Mouse (Mus musculus) limb, embryonic 14.5 days (tissue): ENCODE measurements around the gene Nfkbia. TPM values are rescaled to one million over a fixed set of nuclear protein-coding genes. Genes with fewer than 3 reads are reported as not detected.

Experiments
- ATAC-seq: fragments of 200-750 bp; cut with Nextera tagmentation; 2 replicates; pipeline ENCODE4 v1.8.0; 2017; ENCODE audit warnings: low read depth, moderate number of reproducible peaks, moderate TSS enrichment; ENCODE audit not compliant: low FRiP score
- DNase-seq: peaks from one replicate; pipeline ENCODE4 v3.0.0-alpha.2; 2015; ENCODE audit warnings: low spot score
- H3K27ac ChIP-seq: fragments of 300-500 bp; sonication (generic); replicated peaks from 2 replicates; pipeline ENCODE4 v1.5.1; 2014; ENCODE audit warnings: low read depth, mild to moderate bottlenecking, low read length, moderate library complexity, mixed read lengths
- H3K27me3 ChIP-seq: fragments of 300-500 bp; sonication (generic); 2 replicates; pipeline ENCODE4 v1.6.1; 2014; ENCODE audit warnings: low read length, mixed read lengths; ENCODE audit not compliant: control insufficient read depth, insufficient read depth
- H3K36me3 ChIP-seq: fragments of 300-500 bp; sonication (generic); 2 replicates; pipeline ENCODE4 v1.6.1; 2014; ENCODE audit warnings: mild to moderate bottlenecking, low read length, moderate library complexity, mixed read lengths; ENCODE audit not compliant: control insufficient read depth, insufficient read depth
- H3K4me1 ChIP-seq: fragments of 300-500 bp; sonication (generic); 2 replicates; pipeline ENCODE4 v1.6.1; 2014; ENCODE audit warnings: antibody characterized with exemption, low read length, mixed read lengths; ENCODE audit not compliant: control insufficient read depth, insufficient read depth
- H3K4me2 ChIP-seq: fragments of 300-500 bp; sonication (generic); replicated peaks from 2 replicates; pipeline ENCODE4 v1.6.1; 2014; ENCODE audit warnings: low read depth, mild to moderate bottlenecking, low read length, moderate library complexity; ENCODE audit not compliant: severe bottlenecking
- H3K4me3 ChIP-seq: fragments of 300-500 bp; sonication (generic); replicated peaks from 2 replicates; pipeline ENCODE4 v1.5.1; 2014; ENCODE audit warnings: low read length
- H3K9ac ChIP-seq: fragments of 300-500 bp; sonication (generic); 2 replicates; pipeline ENCODE4 v1.6.1; 2014; ENCODE audit warnings: mild to moderate bottlenecking, low read depth, low read length, moderate library complexity; ENCODE audit not compliant: severe bottlenecking
- H3K9me3 ChIP-seq: fragments of 300-500 bp; sonication (generic); 2 replicates; pipeline ENCODE4 v1.6.1; 2016; ENCODE audit warnings: low read length; ENCODE audit not compliant: control insufficient read depth
- POLR2A ChIP-seq: fragments of 200-500 bp; IDR thresholded peaks from 2 replicates; pipeline ENCODE4 v1.8.0; 2012; ENCODE audit warnings: inconsistent platforms, mild to moderate bottlenecking, moderate library complexity, borderline replicate concordance; ENCODE audit not compliant: insufficient read depth, insufficient read length; ENCODE audit errors: extremely low read depth
- WGBS: fragments of 180-500 bp; shearing (Covaris S2); extraction: QIAGEN DNeasy Blood & Tissue Kit; methylation state at CpG from one replicate; pipeline ENCODE4 v1.1.7; 2014; 5-methylcytosine and 5-hydroxymethylcytosine counted together
- polyA plus RNA-seq, 2 experiments: library from polyadenylated mRNA; depleted of rRNA in 1 of 2; stranded (reverse) in 1 of 2; unstranded in 1 of 2; fragments of >200 nt; fragmentation: Nextera tagmentation in 1 of 2; extraction: Ambion mirVana in 1 of 2; gene quantifications; 2 replicates each; pipeline versions ENCODE4 v1.2.1 to v1.2.3; 2012 to 2014

The Nfkbia gene
- polyA plus RNA-seq, 2 experiments = 76.0 to 111 TPM

DNA sequence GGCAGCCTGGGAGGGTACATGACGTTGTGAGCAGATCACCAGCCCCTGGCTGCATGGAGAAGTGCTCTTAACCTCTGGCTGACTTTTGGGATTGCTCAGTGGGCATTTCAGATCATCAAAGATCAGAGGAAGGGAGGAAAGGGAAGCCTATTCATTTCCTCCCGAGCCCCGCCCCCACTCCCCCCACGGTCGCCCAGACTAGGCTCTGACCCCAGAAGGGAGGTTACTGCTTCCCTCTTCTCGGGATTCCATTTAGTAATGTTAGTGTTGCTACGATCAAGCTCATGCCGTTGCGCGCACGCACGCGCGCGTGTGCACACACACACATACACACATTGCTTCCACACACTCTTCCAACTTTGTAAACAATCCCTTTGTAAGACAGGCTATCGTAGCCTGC lies 42.0 kb downstream of the Nfkbia start:
- H3K36me3 ChIP-seq = no peaks in the 10 kb centered on the region
- H3K9me3 ChIP-seq = no peaks in the 10 kb centered on the region
- DNase-seq (no peak), ATAC-seq (no peak)
- no peak overlapping the region for H3K9ac ChIP-seq
- no peak overlapping the region for H3K27ac ChIP-seq
- H3K4me1 ChIP-seq = peaks cover 30% of the 10 kb centered on the region
- TF ChIP-seq POLR2A = no peak
- no peak overlapping the region for H3K4me2 ChIP-seq
- H3K27me3 ChIP-seq = no peaks in the 10 kb centered on the region
- 61% methylated on average over 15 of the region's 16 CpGs for WGBS
- H3K4me3 ChIP-seq = no peak overlapping the region

DNA sequence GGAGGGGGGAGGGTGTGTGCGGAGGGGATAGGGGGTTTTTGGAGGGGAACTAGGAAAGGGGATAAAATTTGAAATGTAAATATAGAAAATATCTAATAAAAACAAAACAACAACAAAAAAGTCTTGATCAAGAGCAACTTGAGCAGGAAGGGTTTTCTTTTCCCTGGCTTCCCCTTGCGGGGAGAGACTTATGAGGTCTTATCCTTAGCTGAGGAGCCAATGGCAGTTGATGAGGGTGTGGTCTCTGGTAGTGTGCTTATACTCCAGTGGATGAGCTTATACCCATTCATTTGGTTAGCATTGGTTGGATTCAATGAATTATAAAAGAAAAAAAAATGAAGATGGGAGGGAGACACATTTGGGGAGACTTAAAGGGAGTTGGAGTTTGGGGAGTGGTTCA lies 43.4 kb downstream of the Nfkbia start:
- no peak overlapping the region for H3K27ac ChIP-seq
- H3K9ac ChIP-seq = no peak overlapping the region
- no peak overlapping the region for H3K4me3 ChIP-seq
- ATAC-seq (no peak), DNase-seq (no peak)
- H3K4me1 ChIP-seq = peaks cover 30% of the 10 kb centered on the region
- no peaks in the 10 kb centered on the region for H3K36me3 ChIP-seq
- 94% methylated on average over 2 of the region's 2 CpGs for WGBS
- H3K4me2 ChIP-seq = no peak overlapping the region
- H3K9me3 ChIP-seq = no peaks in the 10 kb centered on the region
- no peaks in the 10 kb centered on the region for H3K27me3 ChIP-seq
- TF ChIP-seq POLR2A = no peak

- no peak overlapping the region for H3K4me3 ChIP-seq
- TF ChIP-seq POLR2A = no peak
- no peak for ATAC-seq
- no peak overlapping the region for H3K27ac ChIP-seq
- H3K9ac ChIP-seq = no peak overlapping the region
- peaks cover 28% of the 10 kb centered on the region for H3K4me1 ChIP-seq
- no peaks in the 10 kb centered on the region for H3K9me3 ChIP-seq
- WGBS = 80% methylated on average over 2 of the region's 2 CpGs
- H3K36me3 ChIP-seq = no peaks in the 10 kb centered on the region
- H3K27me3 ChIP-seq = no peaks in the 10 kb centered on the region
- no peak overlapping the region for H3K4me2 ChIP-seq
- no peak for DNase-seq
Observed at GRCm38 (mm10) chr12:55448457-55448856, 44.0 kb downstream of the Nfkbia start.

DNA sequence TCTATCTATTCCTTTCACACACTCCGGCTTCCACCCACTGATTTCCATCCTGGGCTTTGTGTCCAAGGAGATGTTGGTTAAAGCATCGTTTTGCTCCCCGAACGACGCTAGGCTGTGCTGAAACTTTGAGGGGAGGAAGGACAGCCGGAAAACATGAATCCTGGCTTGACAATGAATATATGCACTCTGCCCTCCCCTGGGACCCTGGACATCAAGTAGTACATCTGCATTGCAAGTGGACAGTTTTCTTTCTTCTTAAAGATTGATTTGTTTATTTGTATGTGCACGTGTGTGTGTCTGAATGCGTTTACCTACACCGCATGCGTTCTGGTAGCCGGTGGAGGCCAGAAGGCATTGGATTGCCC lies 45.1 kb downstream of the Nfkbia start:
- ATAC-seq = no peak
- H3K4me3 ChIP-seq = no peak overlapping the region
- no peaks in the 10 kb centered on the region for H3K9me3 ChIP-seq

GRCm38 (mm10) chr12:55446746-55447395 lies 45.6 kb downstream of the Nfkbia start:
- Histone ChIP-seq H3K4me1 (peaks cover 25% of the 10 kb centered on the region), H3K4me2 (0 out of 2 replicates have a peak overlapping the region, but pooled peaks have one; percentile 2), H3K4me3 (no peak overlapping the region), H3K36me3 (no peaks in the 10 kb centered on the region), H3K27me3 (no peaks in the 10 kb centered on the region), H3K27ac (peak overlapping the region; percentile 88), H3K9me3 (no peaks in the 10 kb centered on the region), H3K9ac (0 out of 2 replicates have a peak overlapping the region, but pooled peaks have one; percentile 16)
- DNase-seq (peak; percentile 70), ATAC-seq (peak; percentile 73)
- TF ChIP-seq POLR2A = no peak
- WGBS = 23% methylated on average over 13 of the region's 13 CpGs

More for the DNA sequence above, 45.1 kb downstream of the Nfkbia start:
- no peak overlapping the region for H3K9ac ChIP-seq
- H3K4me2 ChIP-seq = no peak overlapping the region
- H3K4me1 ChIP-seq = peaks cover 29% of the 10 kb centered on the region
- TF ChIP-seq POLR2A = no peak
- WGBS = 85% methylated on average over 11 of the region's 11 CpGs
- peak overlapping the region; percentile 88 for H3K27ac ChIP-seq
- no peaks in the 10 kb centered on the region for H3K36me3 ChIP-seq
- H3K27me3 ChIP-seq = no peaks in the 10 kb centered on the region
- DNase-seq = no peak

- H3K4me1 ChIP-seq = peaks cover 25% of the 10 kb centered on the region
Observed at GRCm38 (mm10) chr12:55446366-55446745, 46.1 kb downstream of the Nfkbia start.

More at GRCm38 (mm10) chr12:55446366-55446745, 46.1 kb downstream of the Nfkbia start:
- Histone ChIP-seq H3K36me3 (no peaks in the 10 kb centered on the region), H3K4me3 (no peak overlapping the region), H3K27me3 (no peaks in the 10 kb centered on the region), H3K27ac (peak overlapping the region; percentile 88), H3K9me3 (no peaks in the 10 kb centered on the region), H3K9ac (0 out of 2 replicates have a peak overlapping the region, but pooled peaks have one; percentile 16), H3K4me2 (no peak overlapping the region)
- 85% methylated on average over 4 of the region's 4 CpGs for WGBS
- DNase-seq (no peak), ATAC-seq (no peak)
- TF ChIP-seq POLR2A = no peak
